Mouse (Mus musculus) lung, postnatal 0 days (tissue): ENCODE data around the gene Pbx1.

Source experiments
- CTCF ChIP-seq: IDR thresholded peaks from 2 replicates; pipeline ENCODE4 v1.5.1; 2016; ENCODE audit warnings: antibody characterized with exemption, mild to moderate bottlenecking
- EP300 ChIP-seq: IDR thresholded peaks from 2 replicates; pipeline ENCODE4 v1.6.1; 2016; ENCODE audit warnings: antibody characterized with exemption, mild to moderate bottlenecking, control low read depth

- TF ChIP-seq CTCF (no peak), EP300 (no peak)
Observed at GRCm38 (mm10) chr1:168245539-168245938, 186.5 kb downstream of the Pbx1 start.
